Mouse (Mus musculus) retina, embryonic 14.5 days (tissue): ENCODE data around the gene Ypel2.
"Not testable (repeated sequence)": the region's sequence is repeated elsewhere in the genome, so short reads cannot be mapped to it uniquely, and the experiment has no call there.

ENCODE experiments used
- DNase-seq: peaks from one replicate; pipeline ENCODE4 v3.0.0-alpha.2; 2015; ENCODE audit warnings: low spot score

Gene Ypel2

GRCm38 (mm10) chr11:86993041-86994037, at the start of gene Ypel2:
Gene Ypel2, minus strand, starts transcription at chr11:86993707.
- peak; percentile 97 for DNase-seq

- no peak for DNase-seq
Observed at GRCm38 (mm10) chr11:87043052-87043451, 49.5 kb upstream of the Ypel2 start.

DNA sequence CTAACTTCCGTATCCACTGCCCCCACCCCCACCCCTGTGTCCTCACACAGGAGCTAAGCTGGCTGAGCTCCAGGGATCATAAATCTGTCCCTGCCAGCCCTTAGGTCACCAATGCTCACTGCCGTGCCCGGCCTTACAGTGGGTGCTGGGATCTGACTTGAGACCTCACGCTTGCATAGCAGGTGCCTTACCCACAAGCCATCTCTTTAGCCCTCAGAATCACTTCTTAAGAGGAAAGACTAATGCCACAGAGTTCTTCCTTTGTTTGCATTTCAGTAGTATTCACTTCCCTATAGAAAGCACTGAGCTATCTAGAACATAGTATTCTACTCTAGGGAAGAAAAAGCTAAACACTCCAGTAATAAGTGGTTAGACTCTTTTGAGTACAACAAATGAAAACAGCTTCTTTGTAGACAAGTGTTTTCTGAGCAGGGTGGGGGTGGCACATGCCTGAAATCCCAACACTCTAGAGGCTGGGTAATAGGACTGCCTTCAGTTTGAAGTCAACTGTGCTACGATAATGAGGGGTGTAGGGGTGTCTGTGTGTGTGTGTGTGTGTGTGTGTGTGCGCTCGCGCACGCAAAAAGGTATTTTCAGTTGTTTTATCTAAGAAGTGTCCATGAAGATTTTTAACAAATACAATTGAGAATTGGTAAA, 45.9 kb upstream of the Ypel2 start:
- no peak for DNase-seq

DNA sequence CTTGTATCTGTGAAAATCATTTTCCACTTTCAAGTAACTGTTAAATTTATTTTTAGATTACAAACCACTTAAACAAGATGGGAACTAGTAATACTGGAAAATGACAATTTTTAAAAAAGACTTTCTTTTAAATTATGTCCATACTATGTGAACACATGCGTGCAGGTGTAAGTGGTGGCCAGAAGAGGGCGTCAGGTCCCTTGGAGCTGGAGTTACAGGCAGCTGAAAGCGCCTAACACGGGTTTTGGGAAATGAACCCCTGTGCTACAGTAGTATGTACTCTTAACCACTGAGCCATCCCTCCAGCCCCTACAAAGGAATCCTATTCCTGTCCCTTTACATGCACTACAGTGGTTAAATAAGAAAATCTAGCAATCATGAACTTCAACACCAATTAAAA, 42.7 kb upstream of the Ypel2 start:
- DNase-seq = no peak

DNA sequence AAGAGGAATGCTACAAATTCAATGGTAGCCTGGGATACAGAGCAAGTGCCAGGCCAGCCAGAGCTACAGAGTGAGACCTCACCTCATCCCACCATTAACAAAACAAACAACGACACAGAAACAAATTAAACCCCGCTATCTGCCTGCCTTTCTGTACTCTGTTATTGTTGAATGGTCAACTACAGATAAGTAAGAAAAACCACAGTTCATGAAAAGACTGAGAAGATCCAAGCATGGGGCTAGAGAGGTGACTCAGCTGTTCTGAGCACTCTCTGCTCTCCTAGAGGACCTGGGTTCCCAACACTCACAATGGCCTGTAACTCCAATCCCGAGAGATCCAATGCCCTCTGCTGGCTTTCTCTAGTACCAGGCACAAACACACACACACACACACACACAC, 34.7 kb upstream of the Ypel2 start:
- DNase-seq = no peak

GRCm38 (mm10) chr11:87026096-87026875, 32.8 kb upstream of the Ypel2 start:
- no peak for DNase-seq

- DNase-seq = no peak
Observed at GRCm38 (mm10) chr11:87025351-87025750, 31.8 kb upstream of the Ypel2 start.

GRCm38 (mm10) chr11:87023240-87023639, 29.7 kb upstream of the Ypel2 start:
- not testable (repeated sequence) for DNase-seq

GRCm38 (mm10) chr11:87022765-87023164, 29.3 kb upstream of the Ypel2 start:
- no peak for DNase-seq

DNA sequence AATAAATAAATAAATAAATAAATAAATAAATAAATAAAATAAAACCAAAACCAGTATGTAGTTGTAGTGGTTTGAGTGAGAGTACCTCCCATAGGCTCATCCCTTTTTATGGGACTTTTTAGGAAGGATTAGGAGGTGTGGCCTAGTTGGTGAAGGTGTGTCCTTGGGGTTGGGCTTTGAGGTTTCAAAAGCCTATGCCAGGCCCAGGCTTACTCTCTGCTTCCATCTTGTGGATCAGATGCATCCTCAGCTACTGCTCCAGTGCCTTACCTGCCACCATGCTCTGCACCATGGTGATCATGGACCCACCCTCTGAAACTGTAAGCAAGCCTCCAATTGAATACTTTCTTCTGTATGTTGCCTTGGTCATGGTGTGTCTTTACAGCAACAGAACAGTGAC, 28.0 kb upstream of the Ypel2 start:
- no peak for DNase-seq

- DNase-seq = no peak
Observed at GRCm38 (mm10) chr11:87020449-87020848, 26.9 kb upstream of the Ypel2 start.

GRCm38 (mm10) chr11:87019431-87019830, 25.9 kb upstream of the Ypel2 start:
- DNase-seq = no peak

DNA sequence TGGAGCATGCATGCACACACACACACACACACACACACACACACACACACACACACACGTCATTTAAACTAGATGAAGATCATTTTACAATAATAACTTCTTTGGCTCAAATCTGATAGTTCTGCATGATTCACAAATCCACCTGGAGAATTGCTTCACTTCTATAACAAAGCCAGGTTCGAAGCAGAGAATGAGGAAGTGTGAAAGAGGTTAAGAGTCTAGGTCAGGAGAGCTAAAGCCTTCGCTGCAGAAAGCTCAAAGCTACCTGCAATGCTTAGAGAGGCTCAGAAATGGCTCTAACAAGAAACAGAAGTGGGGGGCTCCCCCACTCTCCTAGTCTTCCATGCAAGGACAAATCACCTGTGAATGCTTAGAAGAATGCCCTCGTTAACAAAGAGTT, 24.6 kb upstream of the Ypel2 start:
- DNase-seq = no peak

GRCm38 (mm10) chr11:87015691-87016090, 22.2 kb upstream of the Ypel2 start:
- DNase-seq = no peak

DNA sequence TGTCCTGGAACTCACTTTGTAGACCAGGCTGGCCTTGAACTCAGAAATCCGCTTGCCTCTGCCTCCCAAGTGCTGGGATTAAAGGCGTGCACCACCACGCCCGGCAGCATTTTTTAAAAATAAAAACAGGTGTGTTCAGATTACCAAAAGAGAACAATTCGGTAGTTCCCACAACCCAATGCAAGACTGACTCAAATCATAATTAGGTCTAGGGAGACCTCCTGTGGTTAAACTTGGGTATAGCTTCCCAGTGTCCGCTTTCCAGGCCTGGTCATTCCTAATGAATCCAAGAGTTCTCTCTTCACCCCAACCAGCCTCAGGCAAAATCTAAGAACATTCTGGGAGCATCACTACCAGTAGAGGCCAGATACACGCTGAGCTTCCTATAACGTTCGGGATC, 17.0 kb upstream of the Ypel2 start:
- peak; percentile 90 for DNase-seq

GRCm38 (mm10) chr11:87007371-87007770, 13.9 kb upstream of the Ypel2 start:
- peak; percentile 45 for DNase-seq

GRCm38 (mm10) chr11:87004960-87005755, 11.7 kb upstream of the Ypel2 start:
- DNase-seq = no peak

GRCm38 (mm10) chr11:87002078-87002829, 8.7 kb upstream of the Ypel2 start:
- DNase-seq = no peak

DNA sequence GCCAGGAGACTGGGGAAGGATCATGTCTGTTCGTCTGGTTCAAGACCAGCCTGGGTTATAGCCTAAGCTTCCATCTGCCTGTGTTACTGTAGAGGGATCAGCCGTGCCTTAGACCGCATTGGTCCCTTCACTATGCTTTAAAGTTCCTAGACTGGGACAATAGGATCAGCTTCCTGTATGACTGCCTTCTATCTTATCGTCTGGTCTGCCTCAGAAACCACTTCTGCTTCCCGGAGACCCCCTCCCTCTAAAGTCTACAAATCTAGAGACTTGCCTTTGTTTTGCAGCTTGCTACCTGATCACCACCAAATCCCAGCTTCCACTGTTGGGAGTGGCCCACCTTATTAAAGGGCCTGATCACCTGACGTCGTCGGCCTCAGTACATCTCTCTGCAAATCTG, 7.7 kb upstream of the Ypel2 start:
- DNase-seq = no peak

GRCm38 (mm10) chr11:86996266-86996665, 2.8 kb upstream of the Ypel2 start:
- DNase-seq = no peak
